Mouse (Mus musculus): Measurements from ENCODE around the gene Misp. TPM values are rescaled to one million over a fixed set of nuclear protein-coding genes. Genes with fewer than 3 reads are reported as not detected.

Misp gene
- polyA plus RNA-seq, 1 experiment from 2014 or later: 9.0 TPM

DNA sequence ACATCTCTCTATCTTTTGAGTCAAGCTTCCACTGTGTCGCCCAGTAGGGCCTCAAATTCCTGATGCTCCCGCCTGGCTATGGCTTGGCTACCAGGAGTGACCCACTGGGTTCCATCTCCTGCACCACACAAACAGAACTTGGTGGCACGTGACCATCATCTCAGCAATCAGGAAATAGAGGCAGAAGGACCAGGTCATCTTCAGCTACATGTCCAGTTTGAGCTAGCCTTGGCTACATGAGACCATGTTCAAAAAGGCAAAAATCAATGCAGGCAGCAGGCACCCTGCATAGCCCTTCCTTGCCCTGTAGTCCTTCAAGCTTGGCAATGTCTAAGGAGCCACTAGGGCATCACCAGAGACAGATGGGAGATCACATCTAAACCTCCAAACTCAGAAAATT, 19.3 kb downstream of the Misp start:
- Histone ChIP-seq H3K27ac (ENCODE audit: low read depth, low read length) (peak overlapping the region; percentile 89), H3K4me1 (ENCODE audit: control insufficient read depth, insufficient read depth, low read length) (peaks cover 21% of the 10 kb centered on the region), H3K9me3 (ENCODE audit: control insufficient read depth, low read length) (no peaks in the 10 kb centered on the region), H3K27me3 (ENCODE audit: control insufficient read depth, insufficient read depth, low read length) (no peaks in the 10 kb centered on the region), H3K36me3 (ENCODE audit: control insufficient read depth, insufficient read depth, low read length) (no peaks in the 10 kb centered on the region), H3K9ac (ENCODE audit: low read depth, low read length) (0 out of 2 replicates have a peak overlapping the region, but pooled peaks have one; percentile 57), H3K4me2 (replicated peaks; ENCODE audit: low read depth, low read length) (peak overlapping the region; percentile 57; the same call in 1 of the 2 replicates), H3K4me3 (ENCODE audit: low read length) (peak overlapping the region; percentile 32)
- 86% methylated on average over 3 of the region's 3 CpGs for WGBS
- no peak for ATAC-seq (ENCODE audit: low FRiP score, low TSS enrichment)

DNA sequence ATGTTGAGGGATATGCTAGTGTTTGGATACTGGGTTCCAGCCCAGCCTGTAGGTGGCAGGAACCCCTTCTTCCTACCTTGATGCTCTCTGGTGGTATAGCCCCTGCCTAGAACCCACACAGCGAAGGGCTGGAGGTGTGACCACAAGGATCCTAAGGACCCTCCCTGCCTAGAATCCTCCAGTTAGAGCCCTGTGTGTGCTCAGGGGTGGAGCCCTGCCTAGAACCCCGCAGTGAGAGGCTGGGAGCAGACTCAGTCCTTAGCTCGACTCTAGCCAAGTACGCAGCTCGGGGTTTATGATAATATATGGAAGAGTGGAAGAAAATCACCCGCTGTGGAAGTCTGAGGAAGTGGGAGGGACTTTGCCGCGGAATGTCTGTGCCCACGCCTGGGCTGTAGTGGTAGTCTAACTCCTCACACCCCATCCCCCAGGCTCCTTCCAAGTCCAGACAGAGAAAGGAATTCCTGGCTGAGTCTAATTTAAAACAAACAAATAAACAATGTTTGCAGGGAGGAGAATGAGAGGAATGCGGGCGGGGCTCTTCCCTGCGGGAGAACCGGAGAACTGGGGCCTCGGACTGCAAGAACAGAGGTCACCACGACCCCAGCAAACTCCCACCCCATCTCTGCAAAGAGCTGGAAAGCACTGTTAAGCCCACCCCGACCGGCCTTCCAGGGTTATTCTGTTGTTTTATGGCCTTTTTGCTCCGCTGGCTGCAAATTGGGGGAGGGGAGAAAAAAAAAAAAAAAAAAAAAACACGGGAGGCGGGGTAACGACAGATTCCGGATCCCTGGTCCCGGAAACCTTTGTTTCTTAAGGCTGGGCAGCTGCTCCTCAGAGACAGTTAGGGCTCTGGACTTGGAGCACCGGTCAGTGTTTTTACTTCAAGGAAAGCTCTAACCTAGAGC, 20.1 kb downstream of the Misp start:
- H3K9ac ChIP-seq (ENCODE audit: low read depth, low read length): peak overlapping the region; percentile 57; the same call in 1 of the 2 replicates
- under 1% methylated on average over 24 of the region's 24 CpGs for WGBS
- peak overlapping the region; percentile 32 for H3K4me3 ChIP-seq (ENCODE audit: low read length)
- H3K27ac ChIP-seq (ENCODE audit: low read depth, low read length): peak overlapping the region; percentile 89
- peak; percentile 94 for ATAC-seq (ENCODE audit: low FRiP score, low TSS enrichment)
- H3K27me3 ChIP-seq (ENCODE audit: control insufficient read depth, insufficient read depth, low read length): no peaks in the 10 kb centered on the region
- no peaks in the 10 kb centered on the region for H3K36me3 ChIP-seq (ENCODE audit: control insufficient read depth, insufficient read depth, low read length)
- H3K4me1 ChIP-seq (ENCODE audit: control insufficient read depth, insufficient read depth, low read length): peaks cover 22% of the 10 kb centered on the region
- H3K4me2 ChIP-seq (replicated peaks; ENCODE audit: low read depth, low read length): peak overlapping the region; percentile 57
- no peaks in the 10 kb centered on the region for H3K9me3 ChIP-seq (ENCODE audit: control insufficient read depth, low read length)

DNA sequence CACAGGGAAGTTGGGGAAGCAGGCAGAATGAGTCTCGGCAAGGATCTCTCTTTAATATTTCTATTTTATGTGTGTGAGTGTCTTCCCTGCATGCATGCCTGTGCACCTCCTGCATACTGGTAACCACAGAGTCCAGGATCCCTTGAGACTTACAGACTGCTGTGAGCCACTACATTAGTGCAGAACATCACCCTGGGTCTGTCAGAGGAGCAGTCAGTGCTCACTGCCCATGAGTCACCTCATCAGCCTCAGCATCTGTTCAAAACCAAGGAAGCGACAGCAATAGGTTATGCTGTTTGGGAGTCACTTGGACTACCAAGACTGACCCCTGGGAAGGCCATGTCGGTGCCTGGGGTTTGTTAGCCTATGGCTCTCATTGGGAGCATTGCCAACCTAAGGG, 21.5 kb downstream of the Misp start:
- no peak overlapping the region for H3K9ac ChIP-seq (ENCODE audit: low read depth, low read length)
- H3K36me3 ChIP-seq (ENCODE audit: control insufficient read depth, insufficient read depth, low read length): no peaks in the 10 kb centered on the region
- ATAC-seq (ENCODE audit: low FRiP score, low TSS enrichment): no peak
- H3K4me1 ChIP-seq (ENCODE audit: control insufficient read depth, insufficient read depth, low read length): peaks cover 27% of the 10 kb centered on the region
- H3K9me3 ChIP-seq (ENCODE audit: control insufficient read depth, low read length): no peaks in the 10 kb centered on the region
- no peak overlapping the region for H3K4me3 ChIP-seq (ENCODE audit: low read length)
- no peaks in the 10 kb centered on the region for H3K27me3 ChIP-seq (ENCODE audit: control insufficient read depth, insufficient read depth, low read length)
- no peak overlapping the region for H3K4me2 ChIP-seq (replicated peaks; ENCODE audit: low read depth, low read length)
- no peak overlapping the region for H3K27ac ChIP-seq (ENCODE audit: low read depth, low read length)
- WGBS: 66% methylated on average over 3 of the region's 3 CpGs

DNA sequence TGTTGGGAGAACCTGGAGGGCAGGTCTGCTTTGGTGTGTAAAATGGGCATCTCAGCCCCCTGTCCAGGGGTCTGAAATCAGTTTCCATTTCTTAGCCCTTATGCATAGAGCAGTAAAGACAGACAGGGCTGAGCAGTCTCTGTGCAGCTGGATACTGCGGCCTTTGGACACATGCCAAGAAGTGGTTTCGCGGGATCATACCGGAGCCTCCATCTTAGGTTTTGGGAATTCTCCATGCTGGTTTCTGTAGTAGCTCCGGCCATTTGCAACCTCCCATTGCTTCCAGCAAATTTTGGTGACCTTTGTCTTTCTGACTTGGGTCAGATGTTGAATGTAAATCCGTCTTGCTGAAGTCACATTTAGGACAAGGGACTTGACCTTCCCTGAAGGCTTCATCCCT, 22.7 kb downstream of the Misp start:
- Histone ChIP-seq H3K4me3 (ENCODE audit: low read length) (no peak overlapping the region), H3K27ac (ENCODE audit: low read depth, low read length) (no peak overlapping the region), H3K4me1 (ENCODE audit: control insufficient read depth, insufficient read depth, low read length) (peaks cover 27% of the 10 kb centered on the region), H3K4me2 (replicated peaks; ENCODE audit: low read depth, low read length) (no peak overlapping the region), H3K36me3 (ENCODE audit: control insufficient read depth, insufficient read depth, low read length) (no peaks in the 10 kb centered on the region), H3K9ac (ENCODE audit: low read depth, low read length) (no peak overlapping the region), H3K9me3 (ENCODE audit: control insufficient read depth, low read length) (no peaks in the 10 kb centered on the region), H3K27me3 (ENCODE audit: control insufficient read depth, insufficient read depth, low read length) (no peaks in the 10 kb centered on the region)
- no peak for ATAC-seq (ENCODE audit: low FRiP score, low TSS enrichment)
- WGBS: 61% methylated on average over 6 of the region's 6 CpGs

DNA sequence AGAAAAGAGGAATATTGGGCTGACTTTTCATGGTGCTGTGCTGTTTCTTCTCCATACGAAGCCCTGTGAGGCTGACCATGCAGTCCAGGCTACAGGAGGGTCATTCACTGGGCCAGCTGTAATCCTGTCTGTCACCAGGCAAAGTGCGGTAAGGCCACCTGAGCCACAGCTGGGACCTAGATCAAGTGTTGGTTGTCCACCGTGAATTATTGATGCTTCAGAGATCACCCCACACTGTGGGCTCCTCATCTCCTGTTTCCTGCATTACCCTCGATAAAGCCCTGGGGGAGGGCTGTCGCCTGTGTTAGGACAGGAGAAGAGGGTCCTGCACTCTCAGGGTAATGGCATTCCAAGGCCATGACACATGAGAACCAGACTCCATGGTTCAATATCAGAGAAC, 25.8 kb downstream of the Misp start:
- H3K4me2 ChIP-seq (replicated peaks; ENCODE audit: low read depth, low read length): no peak overlapping the region
- no peak overlapping the region for H3K4me3 ChIP-seq (ENCODE audit: low read length)
- H3K4me1 ChIP-seq (ENCODE audit: control insufficient read depth, insufficient read depth, low read length): peaks cover 29% of the 10 kb centered on the region
- no peaks in the 10 kb centered on the region for H3K36me3 ChIP-seq (ENCODE audit: control insufficient read depth, insufficient read depth, low read length)
- peak overlapping the region; percentile 31; the same call in 1 of the 2 replicates for H3K27ac ChIP-seq (ENCODE audit: low read depth, low read length)
- no peak overlapping the region for H3K9ac ChIP-seq (ENCODE audit: low read depth, low read length)
- ATAC-seq (ENCODE audit: low FRiP score, low TSS enrichment): peak; percentile 70
- H3K27me3 ChIP-seq (ENCODE audit: control insufficient read depth, insufficient read depth, low read length): no peaks in the 10 kb centered on the region
- 18% methylated on average over 5 of the region's 5 CpGs for WGBS
- H3K9me3 ChIP-seq (ENCODE audit: control insufficient read depth, low read length): no peaks in the 10 kb centered on the region

DNA sequence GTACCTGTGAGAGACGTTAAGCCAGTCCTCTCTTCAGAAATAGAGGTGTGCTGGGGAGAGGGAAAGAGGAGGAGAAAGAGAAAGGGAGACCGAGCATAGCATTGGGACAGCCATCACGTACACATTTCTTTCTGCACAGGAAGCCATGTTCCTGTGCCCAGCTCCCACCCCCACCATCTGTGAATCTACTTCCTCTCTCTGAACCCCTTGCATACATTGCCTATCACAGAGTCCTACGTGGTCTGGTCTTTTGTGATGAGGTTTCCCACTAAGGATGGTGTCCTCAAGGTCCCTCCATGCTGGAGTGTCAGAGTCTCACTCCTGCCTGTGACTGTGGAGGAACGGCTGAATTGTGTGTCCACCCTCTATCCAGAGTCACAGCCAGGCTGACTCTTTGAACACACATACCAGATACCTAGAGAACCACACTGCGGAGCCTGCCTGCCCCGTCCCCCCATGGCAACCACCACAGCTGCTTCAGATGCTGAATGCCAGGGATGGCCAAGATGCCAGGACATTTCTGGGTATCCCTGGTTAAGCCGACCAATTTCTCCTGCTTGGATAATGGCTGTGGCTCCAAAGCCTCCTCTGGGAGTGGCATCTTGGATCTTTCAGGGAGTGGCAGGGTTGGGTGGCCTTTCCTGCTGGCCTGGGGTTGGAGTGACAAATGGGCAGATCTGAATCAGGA, 29.3 kb downstream of the Misp start:
- Histone ChIP-seq H3K4me3 (ENCODE audit: low read length) (no peak overlapping the region), H3K4me1 (ENCODE audit: control insufficient read depth, insufficient read depth, low read length) (peaks cover 30% of the 10 kb centered on the region), H3K27ac (ENCODE audit: low read depth, low read length) (no peak overlapping the region), H3K9me3 (ENCODE audit: control insufficient read depth, low read length) (no peaks in the 10 kb centered on the region), H3K4me2 (replicated peaks; ENCODE audit: low read depth, low read length) (no peak overlapping the region), H3K36me3 (ENCODE audit: control insufficient read depth, insufficient read depth, low read length) (no peaks in the 10 kb centered on the region), H3K27me3 (ENCODE audit: control insufficient read depth, insufficient read depth, low read length) (no peaks in the 10 kb centered on the region), H3K9ac (ENCODE audit: low read depth, low read length) (no peak overlapping the region)
- WGBS: 84% methylated on average over 8 of the region's 8 CpGs
- no peak for ATAC-seq (ENCODE audit: low FRiP score, low TSS enrichment)

DNA sequence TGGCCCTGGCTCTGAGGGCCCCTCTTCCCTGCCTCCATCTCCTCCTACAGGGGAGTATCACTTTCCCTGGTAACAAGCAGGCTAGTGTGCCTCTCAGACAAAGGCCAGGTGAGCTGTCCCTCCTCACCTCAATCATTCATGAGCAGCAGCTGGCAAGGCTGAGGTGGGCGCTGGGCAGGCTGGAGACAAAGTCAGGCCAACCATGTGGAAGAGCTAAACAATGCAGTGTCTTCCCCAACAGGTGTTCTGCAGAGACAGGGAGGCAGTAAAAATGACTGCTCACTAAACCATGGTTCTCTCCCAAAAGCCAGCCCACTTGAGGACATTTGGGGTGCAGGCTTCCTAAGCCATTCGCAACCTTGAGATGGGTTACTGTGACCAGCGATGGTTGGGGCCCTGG, 30.9 kb downstream of the Misp start:
- WGBS: 65% methylated on average over 3 of the region's 3 CpGs
- H3K4me2 ChIP-seq (replicated peaks; ENCODE audit: low read depth, low read length): peak overlapping the region; percentile 68; the same call in 1 of the 2 replicates

DNA sequence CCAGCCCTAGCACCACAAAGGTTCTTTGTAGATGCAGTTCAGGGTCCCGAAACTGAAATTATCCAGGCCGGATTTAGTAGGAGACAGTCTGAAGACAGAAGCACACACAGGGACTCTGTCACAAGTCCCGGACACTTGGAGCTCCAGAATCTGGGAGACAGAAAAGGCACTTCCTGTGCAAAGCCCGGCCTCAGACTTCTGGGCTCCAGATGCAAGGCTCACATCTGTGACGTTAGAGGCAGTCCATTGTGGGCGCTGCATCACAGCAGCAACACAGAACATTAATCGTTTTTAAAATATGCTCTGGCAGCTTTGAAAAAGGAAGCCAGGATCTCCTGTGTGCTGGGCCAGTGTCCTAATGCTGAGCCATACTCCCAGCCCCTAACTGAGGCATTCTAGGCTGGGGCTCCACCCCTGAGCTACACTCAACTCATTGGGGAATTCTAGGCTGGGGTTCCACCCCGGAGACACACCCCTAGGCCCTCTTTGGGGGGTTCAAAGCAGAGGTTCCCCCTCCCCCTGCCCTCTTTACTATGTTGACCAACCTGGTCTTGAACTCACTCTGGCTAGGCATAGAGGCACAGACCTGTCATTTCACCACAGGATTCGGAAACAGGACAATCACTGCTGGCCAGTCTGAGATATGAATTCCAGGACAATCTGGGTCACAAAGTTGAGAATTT, 31.5 kb downstream of the Misp start:
- H3K27me3 ChIP-seq (ENCODE audit: control insufficient read depth, insufficient read depth, low read length): no peaks in the 10 kb centered on the region
- no peaks in the 10 kb centered on the region for H3K9me3 ChIP-seq (ENCODE audit: control insufficient read depth, low read length)
- H3K4me1 ChIP-seq (ENCODE audit: control insufficient read depth, insufficient read depth, low read length): peaks cover 35% of the 10 kb centered on the region
- peaks cover 12% of the 10 kb centered on the region for H3K36me3 ChIP-seq (ENCODE audit: control insufficient read depth, insufficient read depth, low read length)
- peak overlapping the region; percentile 68 for H3K4me2 ChIP-seq (replicated peaks; ENCODE audit: low read depth, low read length)
- peak overlapping the region; percentile 100; the same call in 1 of the 2 replicates for H3K4me3 ChIP-seq (ENCODE audit: low read length)
- 41% methylated on average over 9 of the region's 9 CpGs for WGBS
- peak overlapping the region; percentile 100 for H3K27ac ChIP-seq (ENCODE audit: low read depth, low read length)
- ATAC-seq (ENCODE audit: low FRiP score, low TSS enrichment): no peak
- H3K9ac ChIP-seq (ENCODE audit: low read depth, low read length): peak overlapping the region; percentile 100; the same call in 1 of the 2 replicates

More for the DNA sequence above, 30.9 kb downstream of the Misp start:
- no peak for ATAC-seq (ENCODE audit: low FRiP score, low TSS enrichment)
- Histone ChIP-seq H3K27me3 (ENCODE audit: control insufficient read depth, insufficient read depth, low read length) (no peaks in the 10 kb centered on the region), H3K9me3 (ENCODE audit: control insufficient read depth, low read length) (no peaks in the 10 kb centered on the region), H3K4me3 (ENCODE audit: low read length) (0 out of 2 replicates have a peak overlapping the region, but pooled peaks have one; percentile 10), H3K4me1 (ENCODE audit: control insufficient read depth, insufficient read depth, low read length) (peaks cover 31% of the 10 kb centered on the region), H3K9ac (ENCODE audit: low read depth, low read length) (peak overlapping the region; percentile 100; the same call in 1 of the 2 replicates), H3K36me3 (ENCODE audit: control insufficient read depth, insufficient read depth, low read length) (peaks cover 6% of the 10 kb centered on the region), H3K27ac (ENCODE audit: low read depth, low read length) (peak overlapping the region; percentile 100)

Data from kidney, embryonic 14.5 days (tissue).